Mouse (Mus musculus): ENCODE results near the gene Cdc42ep4.

Gene Cdc42ep4

DNA sequence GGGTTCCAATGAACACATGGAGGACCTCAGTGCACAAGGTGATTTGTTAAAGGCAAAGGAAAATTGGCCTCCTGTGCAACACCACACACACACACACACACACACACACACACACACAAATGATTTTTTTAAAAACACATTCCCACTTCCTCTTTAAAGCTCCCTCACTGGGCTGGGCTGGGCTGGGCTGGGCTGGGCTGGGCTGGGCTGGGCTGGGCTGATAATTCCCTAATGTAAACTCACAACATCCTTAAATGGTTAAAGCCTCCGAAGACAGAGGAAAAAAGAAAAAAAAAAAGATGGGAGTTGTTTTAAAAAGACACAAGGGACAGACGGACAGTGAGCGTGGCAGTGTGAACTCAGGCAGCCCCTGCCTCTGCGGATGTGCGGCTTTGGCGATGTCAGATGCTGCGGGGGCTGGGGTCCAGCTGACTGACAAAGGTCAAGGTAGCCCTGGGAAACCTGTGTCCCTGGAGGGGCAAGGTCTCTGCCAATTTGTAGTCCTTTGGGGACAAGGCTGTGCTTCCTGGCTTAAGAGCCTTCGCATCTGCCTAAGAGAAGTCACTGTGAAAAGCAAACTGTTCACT, 26.3 kb upstream of the Cdc42ep4 start:
- no peak for DNase-seq (ENCODE audit: low read depth)

- DNase-seq (ENCODE audit: low read depth) = no peak
These were observed 25.3 kb upstream of the Cdc42ep4 start for GRCm38 (mm10) chr11:113776851-113777511.

- DNase-seq (ENCODE audit: low read depth) = no peak
These were observed 23.1 kb upstream of the Cdc42ep4 start for GRCm38 (mm10) chr11:113774773-113775172.

GRCm38 (mm10) chr11:113773191-113773590, 21.5 kb upstream of the Cdc42ep4 start:
- DNase-seq (ENCODE audit: low read depth) = no peak

- no peak for DNase-seq (ENCODE audit: low read depth)
These were observed 19.5 kb upstream of the Cdc42ep4 start for GRCm38 (mm10) chr11:113771187-113771586.

DNA sequence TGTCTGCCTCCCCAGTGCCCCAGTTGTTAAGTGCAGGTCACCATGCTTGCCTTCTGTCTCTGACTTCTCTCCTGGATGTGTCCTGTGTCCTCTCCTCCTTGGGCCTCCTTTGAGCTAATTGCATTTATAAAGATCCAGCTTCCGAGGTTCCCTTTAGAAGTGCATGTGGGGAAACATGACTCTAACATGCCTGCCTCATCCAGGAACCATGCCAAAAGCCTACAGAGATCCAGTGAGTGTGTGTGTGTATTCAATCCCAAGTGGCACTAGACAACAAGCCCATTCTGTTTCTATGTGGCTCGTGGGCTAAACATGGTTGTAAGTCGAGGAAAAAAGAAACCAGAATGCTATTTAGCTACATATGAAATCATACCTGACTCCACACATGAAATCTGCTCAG, 16.7 kb upstream of the Cdc42ep4 start:
- no peak for DNase-seq (ENCODE audit: low read depth)

- no peak for DNase-seq (ENCODE audit: low read depth)
These were observed 15.6 kb upstream of the Cdc42ep4 start for GRCm38 (mm10) chr11:113767285-113767684.

DNA sequence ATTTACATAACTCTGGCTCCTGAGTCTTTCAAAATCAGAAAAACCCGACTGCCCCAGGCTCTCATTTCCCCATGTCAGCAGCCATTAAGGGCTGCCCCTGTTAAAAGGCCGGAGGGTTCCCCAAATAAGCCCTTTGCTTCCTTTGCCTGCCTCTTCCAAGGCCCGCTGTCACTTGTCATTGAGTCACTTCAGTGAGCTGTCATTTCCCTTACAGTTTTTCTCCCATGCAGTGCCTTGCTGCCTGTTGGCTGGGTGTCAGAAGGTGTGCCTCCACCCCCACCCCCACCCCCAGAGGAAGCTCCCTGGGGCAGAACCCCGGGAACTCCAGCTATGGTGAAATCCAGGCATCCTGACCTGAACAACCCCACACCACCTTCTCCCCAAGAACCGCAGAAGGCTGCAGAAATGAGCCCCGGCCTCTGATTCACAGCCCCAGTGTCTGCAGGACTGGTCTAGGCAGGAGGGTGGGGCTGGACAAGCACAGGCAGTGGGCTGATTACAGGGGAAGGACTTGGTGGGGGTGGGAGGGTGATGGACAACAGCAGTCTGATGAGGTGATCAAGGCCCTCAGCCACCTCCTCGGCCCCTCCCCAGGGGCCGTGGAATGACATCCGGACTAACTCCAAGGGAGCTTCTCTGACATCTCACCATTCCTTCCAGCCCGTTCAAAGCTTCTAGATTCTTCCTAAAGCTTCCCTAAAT, 14.8 kb upstream of the Cdc42ep4 start:
- no peak for DNase-seq (ENCODE audit: low read depth)

DNA sequence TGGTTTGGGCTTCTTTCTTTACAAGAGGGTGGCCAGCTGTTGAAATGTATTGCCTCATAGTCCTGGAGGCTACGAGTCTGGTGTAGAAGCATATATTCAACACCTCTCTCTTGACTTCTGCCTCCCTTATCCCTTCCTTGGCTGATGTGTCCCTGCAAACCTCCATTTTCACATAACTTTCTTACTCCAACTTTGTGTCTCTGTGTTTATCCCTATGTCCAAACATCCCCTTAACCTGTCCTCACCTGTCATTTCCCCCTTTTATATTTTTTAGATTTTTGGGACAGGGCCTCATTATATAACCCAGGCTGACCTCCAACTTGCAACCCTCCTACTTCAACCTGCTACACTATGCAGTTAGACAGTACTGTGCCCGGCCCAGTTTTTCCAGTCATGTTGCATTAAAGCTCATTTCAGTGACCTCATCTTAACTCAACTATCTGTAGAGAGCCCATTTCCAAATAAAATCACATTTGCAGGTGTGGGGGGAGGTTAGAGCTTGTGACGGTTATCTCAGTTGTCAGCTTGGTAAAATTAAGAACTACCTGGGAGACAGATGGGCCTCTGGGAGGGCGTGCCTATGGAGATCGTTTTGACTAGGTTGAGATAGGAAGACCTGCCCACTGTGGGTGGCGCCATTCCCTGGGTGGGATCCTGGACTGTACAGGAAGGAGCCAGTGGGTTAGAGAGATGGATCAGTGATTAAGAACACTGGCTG, 12.6 kb upstream of the Cdc42ep4 start:
- DNase-seq (ENCODE audit: low read depth) = no peak

- no peak for DNase-seq (ENCODE audit: low read depth)
These were observed 11.8 kb upstream of the Cdc42ep4 start for GRCm38 (mm10) chr11:113763449-113763848.

DNA sequence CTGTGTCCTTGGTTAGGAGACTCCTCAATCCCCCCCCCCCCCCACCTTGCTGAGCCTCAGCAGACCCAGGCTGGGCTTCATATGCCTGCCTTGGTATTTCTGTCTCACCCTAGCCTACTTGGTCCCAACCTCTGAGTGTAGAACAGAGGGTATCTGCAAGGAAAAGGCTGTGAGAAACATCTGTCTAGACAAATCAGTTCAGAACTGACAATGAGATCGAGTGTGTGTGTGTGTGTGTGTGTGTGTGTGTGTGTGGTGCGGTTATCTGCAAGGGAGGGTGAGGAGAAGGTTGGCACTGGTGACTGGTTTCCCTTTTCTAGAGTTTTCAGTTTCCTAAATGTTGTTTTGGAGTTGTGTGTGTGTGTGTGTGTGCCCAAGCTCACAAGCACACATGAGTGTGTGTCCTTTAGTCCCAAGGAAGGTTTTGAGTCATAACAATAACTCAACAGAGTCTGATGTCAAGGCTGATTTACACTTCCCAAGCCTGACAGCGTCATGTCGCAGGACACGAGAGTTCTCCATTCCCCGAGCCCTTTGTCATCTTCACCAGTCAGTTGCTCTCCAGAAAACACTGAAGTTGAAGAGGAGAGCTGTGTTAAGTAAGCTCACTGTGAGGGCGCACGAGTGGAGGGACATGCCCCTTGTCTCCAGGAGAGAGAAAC, 10.6 kb upstream of the Cdc42ep4 start:
- DNase-seq (ENCODE audit: low read depth) = no peak

- no peak for DNase-seq (ENCODE audit: low read depth)
These were observed 10.0 kb upstream of the Cdc42ep4 start for GRCm38 (mm10) chr11:113761646-113762045.

- no peak for DNase-seq (ENCODE audit: low read depth)
These were observed 8.8 kb upstream of the Cdc42ep4 start for GRCm38 (mm10) chr11:113760476-113760875.

- DNase-seq (ENCODE audit: low read depth) = no peak
These were observed 7.2 kb upstream of the Cdc42ep4 start for GRCm38 (mm10) chr11:113758851-113759250.

GRCm38 (mm10) chr11:113756578-113756977, 4.9 kb upstream of the Cdc42ep4 start:
- no peak for DNase-seq (ENCODE audit: low read depth)

DNA sequence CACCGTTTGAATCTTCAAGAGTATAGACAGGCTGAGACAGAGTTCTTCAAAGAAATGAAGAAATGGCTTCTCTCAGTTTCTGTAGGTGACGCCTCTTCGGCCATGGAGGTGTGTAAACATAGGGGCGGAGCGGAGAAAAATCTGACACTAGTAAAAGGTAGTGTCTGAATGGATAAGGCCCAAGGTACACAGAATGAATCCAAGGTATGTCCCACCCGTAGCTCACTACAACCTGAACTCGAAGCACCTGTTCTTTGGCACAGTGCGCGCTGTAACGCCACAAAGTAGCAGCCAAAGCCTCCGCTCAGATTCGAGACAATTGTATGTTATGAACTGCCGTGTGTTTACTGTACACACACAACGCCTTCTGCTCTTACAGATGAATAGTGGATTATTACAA, 4.2 kb upstream of the Cdc42ep4 start:
- no peak for DNase-seq (ENCODE audit: low read depth)

DNA sequence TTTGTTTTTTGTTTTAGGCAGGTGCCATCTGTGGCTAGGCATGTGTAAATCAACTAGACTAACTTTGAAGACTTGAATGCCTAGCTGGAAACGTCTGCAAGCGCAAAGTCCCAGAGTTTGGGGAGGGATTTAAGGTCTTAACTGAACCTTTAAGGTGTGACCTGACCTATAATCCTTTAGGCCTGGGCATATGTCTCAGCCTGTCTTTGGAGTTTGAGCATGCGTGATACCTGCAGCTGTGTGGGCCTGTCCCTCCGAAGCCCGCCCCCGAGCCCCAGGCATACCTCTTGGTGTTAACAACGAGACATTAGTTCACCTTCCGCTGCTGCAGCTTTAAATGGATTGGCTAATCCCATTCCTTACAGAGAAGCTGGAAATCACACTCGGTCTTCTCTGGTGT, 3.2 kb upstream of the Cdc42ep4 start:
- DNase-seq (ENCODE audit: low read depth) = no peak

DNA sequence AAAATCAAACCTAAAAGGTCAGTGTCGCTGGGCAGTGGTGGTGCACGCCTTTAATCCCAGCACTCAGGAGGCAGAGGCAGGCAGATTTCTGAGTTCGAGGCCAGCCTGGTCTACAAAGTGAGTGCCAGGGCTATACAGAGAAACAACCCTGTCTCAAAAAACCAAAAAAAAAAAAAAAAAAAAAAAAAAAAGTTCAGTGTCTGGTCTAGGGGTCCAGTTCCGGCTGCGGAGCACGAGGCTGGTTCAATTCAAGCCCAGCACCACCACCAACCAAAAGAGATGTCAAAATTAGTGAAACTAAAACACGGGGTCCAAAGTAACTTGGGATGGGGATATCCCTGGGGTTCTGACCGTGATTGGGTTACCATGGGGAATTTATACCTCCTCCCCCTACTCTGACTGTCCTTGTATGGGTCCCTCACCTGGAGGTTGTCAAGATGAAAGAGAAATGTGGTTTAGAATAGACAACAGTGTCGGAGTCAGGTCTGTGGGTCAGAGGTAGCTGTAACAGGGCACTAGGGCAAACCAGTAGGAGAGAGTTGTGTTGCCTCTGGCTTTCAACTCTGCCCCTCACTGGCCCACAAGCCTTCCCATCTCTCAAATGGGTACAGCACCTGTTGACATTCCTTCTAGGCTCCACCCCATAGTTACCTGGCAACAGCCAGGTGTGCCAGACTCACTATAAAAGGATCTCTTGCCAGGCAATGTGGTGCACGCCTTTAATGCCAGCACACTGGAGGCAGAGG, 1.2 kb upstream of the Cdc42ep4 start:
- no peak for DNase-seq (ENCODE audit: low read depth)

- no peak for DNase-seq (ENCODE audit: low read depth)
These were observed 529 bp upstream of the Cdc42ep4 start for GRCm38 (mm10) chr11:113752158-113752661.

DNA sequence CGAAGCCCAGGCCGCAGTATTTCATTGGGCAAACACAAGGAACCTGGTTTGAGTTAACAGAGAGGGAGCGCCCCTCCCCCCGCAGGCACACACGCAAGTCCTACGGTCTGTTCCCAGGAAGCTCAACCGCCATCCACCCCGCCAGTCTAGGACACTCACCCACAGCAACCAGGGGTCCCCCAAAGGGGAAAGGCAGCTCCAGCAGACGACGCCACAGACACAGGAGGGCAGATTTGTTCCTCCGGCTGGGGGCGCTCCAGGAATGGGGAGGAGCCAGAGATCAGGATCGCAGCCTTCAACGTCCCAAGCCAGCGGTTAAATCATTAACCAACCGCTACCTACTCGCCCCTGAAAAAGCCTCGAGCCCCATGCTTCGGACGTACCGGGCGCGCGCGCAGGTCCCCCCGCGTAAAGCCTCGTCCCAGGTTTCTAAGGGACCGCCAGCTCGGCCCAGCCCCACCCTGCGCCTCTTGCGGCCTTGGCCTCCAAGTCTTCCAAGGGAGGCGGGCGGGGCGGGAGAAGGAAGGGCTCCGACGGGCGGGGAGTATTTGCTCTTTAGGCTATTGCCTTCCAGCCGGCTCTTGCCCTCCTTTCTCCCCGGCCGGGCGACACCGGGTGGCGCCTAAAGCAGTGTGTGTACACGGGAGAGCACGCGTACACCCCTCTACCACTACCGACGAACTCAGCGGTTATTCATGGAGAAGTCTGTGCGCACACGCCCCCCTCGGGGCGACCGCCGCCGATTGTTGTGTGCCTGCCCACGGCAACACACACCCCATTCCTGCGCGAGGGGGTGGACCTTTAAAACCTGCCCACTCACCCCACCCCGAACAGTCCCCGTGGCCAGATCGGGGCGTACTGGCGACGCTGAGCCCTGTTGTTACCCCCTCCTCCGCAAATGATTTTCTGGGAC, 854 bp downstream of the Cdc42ep4 start:
- DNase-seq (ENCODE audit: low read depth) = peak; percentile 73
